Mouse (Mus musculus) ES-E14 (cell line): ENCODE measurements at regions not wholly inside any gene's neighbourhood (a gene's known extent, or its start where the extent isn't known, plus 50 kb on each side); places are given as distances from the start of the nearest gene placed in this dataset.

Experiments used
- CHD2 ChIP-seq: IDR thresholded peaks from 2 replicates; pipeline ENCODE4 v1.6.1; 2014; ENCODE audit warnings: mild to moderate bottlenecking, low read depth, low read length, inconsistent platforms
- HCFC1 ChIP-seq: IDR thresholded peaks from 2 replicates; pipeline ENCODE4 v1.6.1; 2012; ENCODE audit warnings: low read length, inconsistent platforms, borderline replicate concordance; ENCODE audit not compliant: insufficient read depth

DNA sequence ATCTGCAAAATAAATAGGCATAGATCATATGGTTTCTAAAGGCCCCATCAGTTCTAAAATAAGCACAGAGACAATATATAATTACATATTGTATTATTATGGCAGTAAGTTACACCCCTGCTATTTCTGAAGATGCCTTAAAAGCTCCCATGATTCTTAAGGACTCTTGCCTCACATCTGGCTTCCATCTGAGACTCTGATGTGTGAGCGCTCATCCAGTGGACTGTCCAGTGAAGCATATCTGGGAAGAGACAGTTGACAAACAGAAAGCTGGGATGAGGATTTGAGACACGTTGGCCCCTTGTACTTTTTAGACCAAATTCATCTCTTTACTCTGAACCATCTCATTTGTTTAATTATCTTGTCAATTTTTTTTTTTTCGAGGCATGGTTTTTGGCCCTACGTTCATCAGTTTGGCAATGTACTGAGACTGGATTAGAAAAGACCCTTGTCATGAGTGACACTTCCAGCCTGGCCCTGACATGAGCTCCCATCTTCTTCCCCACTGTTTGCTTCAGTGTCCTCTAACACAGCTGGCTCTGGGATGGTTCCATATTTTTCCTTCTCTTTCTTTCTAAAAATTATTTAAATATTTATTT, 63.4 kb upstream of the Eed start:
- TF ChIP-seq CHD2: no peak
- TF ChIP-seq HCFC1: no peak
